Mouse (Mus musculus): ENCODE results near the gene Erlec1. TPM values are rescaled to one million over a fixed set of nuclear protein-coding genes. Genes with fewer than 3 reads are reported as not detected.

Gene Erlec1
- 8.4 TPM in 2 replicates for polyA plus RNA-seq (2012; rRNA removed)

DNA sequence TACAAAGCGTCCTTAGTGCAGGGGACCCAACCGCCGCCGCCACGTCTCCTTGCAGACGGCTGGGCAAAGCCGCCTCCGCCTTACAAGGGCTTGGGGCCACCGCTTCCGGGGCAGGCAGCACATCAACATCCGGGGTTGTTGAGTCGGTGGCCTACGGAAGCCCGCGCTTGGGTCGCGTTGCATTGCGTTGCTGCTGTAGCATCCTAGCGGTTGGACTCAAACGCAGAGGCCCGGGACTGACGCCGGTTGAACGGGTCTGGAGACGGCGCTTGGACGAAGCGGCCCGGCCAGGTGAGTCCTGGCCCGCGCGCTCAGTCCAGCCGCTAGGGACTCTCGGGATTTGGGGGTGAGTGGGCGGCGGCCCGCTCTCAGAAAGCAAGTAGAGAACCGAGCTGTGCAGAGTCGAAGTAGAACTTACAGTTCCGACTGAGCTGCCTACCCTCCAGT lies at the start of gene Erlec1:
Erlec1 (minus strand) TSS at position 57 of the 447 bp plus-strand sequence.

GRCm38 (mm10) chr11:30985877-30986624 lies 31.9 kb upstream of the Erlec1 start, which contains the start of gene Chac2:
TSS of gene Chac2 (minus strand) at chr11:30986350.

GRCm38 (mm10) chr11:30885171-30885871 lies 68.8 kb downstream of the Erlec1 start, which contains the start of the genes Gpr75 and Asb3:
TSS of gene Gpr75 (plus strand) at chr11:30885358.
TSS of gene Asb3 (plus strand) at chr11:30885416.

Other genes with a start within 250 kb of the Erlec1 start
- 1.1 and 1.7 TPM in 2 replicates for gene Psme4, start 182.6 kb downstream of the Erlec1 start, polyA plus RNA-seq (2012; rRNA removed)
- gene Gpr75, start 69.0 kb downstream of the Erlec1 start, polyA plus RNA-seq (2012; rRNA removed), result 0.06 and 0.08 TPM in 2 replicates
- 0.28 and 0.42 TPM in 2 replicates for gene Asb3, start 68.9 kb downstream of the Erlec1 start, polyA plus RNA-seq (2012; rRNA removed)
- gene Chac2, start 32.0 kb upstream of the Erlec1 start, polyA plus RNA-seq (2012; rRNA removed), result 2.1 and 2.4 TPM in 2 replicates
- not detected in 2 replicates for gene Gm17332, start 228.1 kb upstream of the Erlec1 start, polyA plus RNA-seq (2012; rRNA removed)

Measured in stomach, adult 2 months (tissue).